Mouse (Mus musculus): ENCODE data around the gene Hdgfl2.
"Not testable (repeated sequence)": the region's sequence is repeated elsewhere in the genome, so short reads cannot be mapped to it uniquely, and the experiment has no call there.

Gene Hdgfl2

GRCm38 (mm10) chr17:56062081-56062480 is 17.4 kb upstream of the Hdgfl2 start:
- no peak for DNase-seq (ENCODE audit: low spot score)

GRCm38 (mm10) chr17:56065715-56066114 is 13.7 kb upstream of the Hdgfl2 start:
- DNase-seq (ENCODE audit: low spot score): not testable (repeated sequence)

- no peak for DNase-seq (ENCODE audit: low spot score)
Measured at GRCm38 (mm10) chr17:56066451-56066850, 13.0 kb upstream of the Hdgfl2 start.

- no peak for DNase-seq (ENCODE audit: low spot score)
Measured at GRCm38 (mm10) chr17:56069066-56069465, 10.4 kb upstream of the Hdgfl2 start.

GRCm38 (mm10) chr17:56071126-56071525 is 8.3 kb upstream of the Hdgfl2 start:
- no peak for DNase-seq (ENCODE audit: low spot score)

- no peak for DNase-seq (ENCODE audit: low spot score)
Measured at GRCm38 (mm10) chr17:56072243-56072642, 7.2 kb upstream of the Hdgfl2 start.

- DNase-seq (ENCODE audit: low spot score): peak; percentile 80
Measured at GRCm38 (mm10) chr17:56074097-56074826, 5.2 kb upstream of the Hdgfl2 start.

- peak; percentile 97 for DNase-seq (ENCODE audit: low spot score)
Measured at GRCm38 (mm10) chr17:56074827-56075208, 4.6 kb upstream of the Hdgfl2 start, which contains the start of gene Ubxn6. Gene Ubxn6, minus strand, starts transcription at chr17:56075028.

GRCm38 (mm10) chr17:56077523-56077922 is 1.9 kb upstream of the Hdgfl2 start:
- no peak for DNase-seq (ENCODE audit: low spot score)

- DNase-seq (ENCODE audit: low spot score): not testable (repeated sequence)
Measured at GRCm38 (mm10) chr17:56078361-56078760, 1.1 kb upstream of the Hdgfl2 start.

GRCm38 (mm10) chr17:56079921-56080320 is 487 bp downstream of the Hdgfl2 start:
- DNase-seq (ENCODE audit: low spot score): no peak

- no peak for DNase-seq (ENCODE audit: low spot score)
Measured at GRCm38 (mm10) chr17:56080781-56081585, 1.5 kb downstream of the Hdgfl2 start.

- DNase-seq (ENCODE audit: low spot score): no peak
Measured at GRCm38 (mm10) chr17:56092312-56092711, 12.9 kb downstream of the Hdgfl2 start.

- DNase-seq (ENCODE audit: low spot score): no peak
Measured at GRCm38 (mm10) chr17:56092794-56093193, 13.4 kb downstream of the Hdgfl2 start.

- DNase-seq (ENCODE audit: low spot score): no peak
Measured at GRCm38 (mm10) chr17:56096883-56097282, 17.4 kb downstream of the Hdgfl2 start.

GRCm38 (mm10) chr17:56098180-56098579 is 18.7 kb downstream of the Hdgfl2 start:
- no peak for DNase-seq (ENCODE audit: low spot score)

- no peak for DNase-seq (ENCODE audit: low spot score)
Measured at GRCm38 (mm10) chr17:56098711-56099572, 19.5 kb downstream of the Hdgfl2 start.

- DNase-seq (ENCODE audit: low spot score): no peak
Measured at GRCm38 (mm10) chr17:56100811-56101210, 21.4 kb downstream of the Hdgfl2 start.

- DNase-seq (ENCODE audit: low spot score): no peak
Measured at GRCm38 (mm10) chr17:56102158-56102557, 22.7 kb downstream of the Hdgfl2 start.

GRCm38 (mm10) chr17:56102927-56103326 is 23.5 kb downstream of the Hdgfl2 start:
- no peak for DNase-seq (ENCODE audit: low spot score)

GRCm38 (mm10) chr17:56103465-56104285 is 24.2 kb downstream of the Hdgfl2 start:
- no peak for DNase-seq (ENCODE audit: low spot score)
